Mouse (Mus musculus): ENCODE measurements around the gene Ephb1. TPM values are rescaled to one million over a fixed set of nuclear protein-coding genes. Genes with fewer than 3 reads are reported as not detected.
A peak's percentile ranks its signal among the peaks of the same experiment; 100 is the strongest.

Gene Ephb1
- total RNA-seq, 2 experiments from 2014 or later, result 23.4 to 26.7 TPM

- no peak overlapping the region for H3K4me3 ChIP-seq
- intact Hi-C loops (cut with DNase I), result no loop called here
- H3K27ac ChIP-seq, result no peak overlapping the region
- DNase-seq (ENCODE audit: extremely low spot score in 1 of 2, low spot score in 2 of 2), result no peak
- TF ChIP-seq CTCF (IDR thresholded peaks at IDR 0.05), result no peak
Measured at GRCm38 (mm10) chr9:102330266-102331060, 24.0 kb downstream of the Ephb1 start.

DNA sequence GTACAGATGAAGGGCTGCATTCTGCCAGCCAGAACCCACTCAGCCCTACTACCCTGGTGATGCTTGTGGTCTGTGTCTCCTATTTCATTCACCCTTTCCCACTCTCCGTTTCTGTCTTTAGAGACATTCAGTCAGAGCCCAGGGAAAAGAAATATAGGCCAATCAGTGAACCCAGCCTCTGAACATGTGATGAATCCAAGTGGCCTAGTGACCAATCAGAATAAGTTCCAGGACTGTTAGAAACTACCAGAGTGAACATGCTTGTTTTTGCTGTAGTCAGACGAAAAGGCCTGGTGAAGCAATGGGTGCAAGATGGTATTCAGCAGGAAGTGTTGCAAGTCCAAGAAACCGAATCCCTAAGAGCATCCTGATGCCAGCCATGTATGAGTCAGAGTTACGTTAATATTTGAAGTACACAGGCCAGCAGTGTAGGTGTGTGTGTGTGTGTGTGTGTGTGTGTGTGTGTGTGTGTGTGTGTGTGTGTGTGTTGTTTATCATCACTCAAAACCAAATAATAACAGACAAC, 26.8 kb downstream of the Ephb1 start:
- no peak for TF ChIP-seq CTCF (IDR thresholded peaks at IDR 0.05)
- DNase-seq (ENCODE audit: extremely low spot score in 1 of 2, low spot score in 2 of 2), result no peak
- no peak overlapping the region for H3K4me3 ChIP-seq
- H3K27ac ChIP-seq, result no peak overlapping the region
- intact Hi-C loops (cut with DNase I), result no loop called here

DNA sequence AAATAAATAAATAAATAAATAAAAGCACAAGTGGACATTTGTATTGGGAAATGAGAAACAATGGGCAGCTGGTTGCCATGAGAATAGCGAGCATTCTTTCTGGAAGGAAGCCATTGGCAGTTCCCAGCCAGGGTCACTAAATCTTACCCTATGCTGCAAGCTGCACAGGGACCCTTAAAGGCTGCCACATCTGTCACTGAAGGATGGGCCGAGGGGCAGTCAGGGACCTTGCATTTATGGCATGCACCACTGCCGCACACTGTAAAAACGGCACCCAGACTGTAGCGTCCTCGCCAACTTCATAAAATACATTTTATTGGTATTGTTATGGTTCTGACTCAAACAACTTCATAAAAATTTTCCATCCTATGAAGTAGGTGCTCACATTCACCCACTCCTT, 39.1 kb downstream of the Ephb1 start:
- no peak for TF ChIP-seq CTCF (IDR thresholded peaks at IDR 0.05)
- Histone ChIP-seq H3K27ac (no peak overlapping the region), H3K4me3 (no peak overlapping the region)
- intact Hi-C loops (cut with DNase I), result no loop called here
- DNase-seq (ENCODE audit: extremely low spot score in 1 of 2, low spot score in 2 of 2), result no peak

GRCm38 (mm10) chr9:102314795-102315194, 39.7 kb downstream of the Ephb1 start:
- DNase-seq (ENCODE audit: extremely low spot score in 1 of 2, low spot score in 2 of 2), result no peak

GRCm38 (mm10) chr9:102310431-102310830, 44.1 kb downstream of the Ephb1 start:
- H3K4me3 ChIP-seq, result no peak overlapping the region
- intact Hi-C loops (cut with DNase I), result no loop called here
- TF ChIP-seq CTCF (IDR thresholded peaks at IDR 0.05), result no peak
- no peak overlapping the region for H3K27ac ChIP-seq
- no peak for DNase-seq (ENCODE audit: extremely low spot score in 1 of 2, low spot score in 2 of 2)

More at GRCm38 (mm10) chr9:102314795-102315194, 39.7 kb downstream of the Ephb1 start:
- Histone ChIP-seq H3K27ac (no peak overlapping the region), H3K4me3 (no peak overlapping the region)
- intact Hi-C loops (cut with DNase I), result no loop called here
- no peak for TF ChIP-seq CTCF (IDR thresholded peaks at IDR 0.05)

- TF ChIP-seq CTCF (IDR thresholded peaks at IDR 0.05), result no peak
- intact Hi-C loops (cut with DNase I), result no loop called here
- no peak for DNase-seq (ENCODE audit: extremely low spot score in 1 of 2, low spot score in 2 of 2)
- Histone ChIP-seq H3K27ac (no peak overlapping the region), H3K4me3 (no peak overlapping the region)
Measured at GRCm38 (mm10) chr9:102309278-102309677, 45.2 kb downstream of the Ephb1 start.

- H3K27ac ChIP-seq, result peak overlapping the region; percentile 24; the same call in 1 of the 2 replicates
- DNase-seq (ENCODE audit: extremely low spot score in 1 of 2, low spot score in 2 of 2), result no peak
- intact Hi-C loops (cut with DNase I), result no loop called here
- TF ChIP-seq CTCF (IDR thresholded peaks at IDR 0.05), result no peak
- H3K4me3 ChIP-seq, result no peak overlapping the region
Measured at GRCm38 (mm10) chr9:102307656-102308055, 46.8 kb downstream of the Ephb1 start.

DNA sequence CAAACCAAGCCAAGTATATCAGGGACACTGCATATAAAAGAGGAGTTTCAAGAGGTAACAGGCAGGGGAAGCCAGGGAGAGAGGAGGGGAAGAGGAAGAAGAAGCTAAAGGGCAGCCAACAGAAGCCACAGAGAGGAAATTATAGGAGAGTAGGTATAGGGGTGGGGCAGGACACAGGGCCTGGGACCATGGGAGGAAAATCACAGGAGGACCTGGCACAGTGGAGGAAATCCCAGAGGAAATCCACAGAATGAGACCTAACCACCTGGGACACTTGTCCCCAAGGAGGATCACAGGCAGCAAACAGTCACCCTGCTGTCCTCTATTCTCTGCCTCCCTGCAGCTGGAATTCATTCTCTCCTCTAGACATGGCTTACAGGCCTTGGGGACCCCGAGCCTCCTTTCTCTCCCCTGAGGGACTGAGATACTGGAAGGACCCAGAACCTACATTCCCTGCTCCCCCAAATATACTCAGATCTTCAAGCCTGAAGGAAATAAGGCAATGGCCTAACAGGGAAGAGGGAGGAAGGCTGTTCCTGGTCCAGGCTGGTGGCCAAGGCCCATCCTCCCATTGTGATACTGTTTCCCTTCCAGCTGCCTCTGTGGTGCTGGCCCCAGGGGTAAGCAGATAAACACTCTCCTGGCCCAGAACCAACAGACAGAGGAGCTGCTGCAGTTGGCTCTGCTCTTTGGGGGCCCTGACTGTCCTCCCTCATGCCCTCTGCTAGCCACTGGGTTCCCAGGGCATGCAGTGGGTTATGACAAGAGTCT, 47.7 kb downstream of the Ephb1 start:
- TF ChIP-seq CTCF (IDR thresholded peaks at IDR 0.05), result no peak
- Histone ChIP-seq H3K4me3 (no peak overlapping the region), H3K27ac (peak overlapping the region; percentile 51; the same call in 1 of the 2 replicates)
- intact Hi-C loops (cut with DNase I), result no loop called here
- no peak for DNase-seq (ENCODE audit: extremely low spot score in 1 of 2, low spot score in 2 of 2)

DNA sequence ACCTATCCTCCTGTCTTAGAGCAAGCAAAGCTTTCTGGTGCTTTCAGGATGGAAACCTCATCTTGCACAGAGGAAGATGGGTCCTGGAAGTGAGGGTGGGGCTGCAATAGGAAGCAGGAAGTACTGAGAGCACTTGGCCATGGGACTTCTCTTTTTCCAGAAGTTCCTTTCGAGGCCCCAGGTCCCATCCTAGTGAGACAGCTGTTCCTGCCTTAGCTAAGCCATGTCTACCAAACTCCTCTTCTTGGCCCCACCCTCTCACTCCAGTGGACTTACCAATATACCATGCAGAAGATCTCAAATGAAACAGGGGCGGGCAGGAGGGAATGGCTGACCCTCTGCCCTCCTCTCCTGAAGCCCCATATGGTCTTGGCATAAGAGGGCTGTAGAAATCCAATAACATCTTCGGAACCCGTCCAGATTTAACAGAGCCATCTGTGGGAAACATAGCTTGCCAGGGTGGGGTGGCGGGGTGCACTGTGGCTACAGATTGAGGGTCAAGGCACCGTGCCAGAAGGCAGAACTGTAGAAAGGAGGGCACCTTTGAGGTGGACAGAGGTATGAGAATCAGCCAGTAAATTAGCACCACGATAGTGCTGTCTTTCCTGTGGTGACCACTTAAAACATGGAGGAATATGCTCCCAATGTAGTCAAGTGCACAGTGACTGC, 48.9 kb downstream of the Ephb1 start:
- intact Hi-C loops (cut with DNase I), result no loop called here
- DNase-seq (ENCODE audit: extremely low spot score in 1 of 2, low spot score in 2 of 2), result no peak
- H3K4me3 ChIP-seq, result no peak overlapping the region
- TF ChIP-seq CTCF (IDR thresholded peaks at IDR 0.05), result no peak
- H3K27ac ChIP-seq, result peak overlapping the region; percentile 20; the same call in 1 of the 2 replicates

GRCm38 (mm10) chr9:102304796-102305195, 49.7 kb downstream of the Ephb1 start:
- Histone ChIP-seq H3K4me3 (no peak overlapping the region), H3K27ac (0 out of 2 replicates have a peak overlapping the region, but pooled peaks have one; percentile 0)
- intact Hi-C loops (cut with DNase I), result no loop called here
- DNase-seq (ENCODE audit: extremely low spot score in 1 of 2, low spot score in 2 of 2), result no peak
- TF ChIP-seq CTCF (IDR thresholded peaks at IDR 0.05), result no peak

GRCm38 (mm10) chr9:102303882-102304281, 50.6 kb downstream of the Ephb1 start:
- TF ChIP-seq CTCF (IDR thresholded peaks at IDR 0.05), result no peak
- no peak for DNase-seq (ENCODE audit: extremely low spot score in 1 of 2, low spot score in 2 of 2)
- intact Hi-C loops (cut with DNase I), result no loop called here

More at GRCm38 (mm10) chr9:102303882-102304281, 50.6 kb downstream of the Ephb1 start:
- Histone ChIP-seq H3K4me3 (no peak overlapping the region), H3K27ac (peak overlapping the region; percentile 15; the same call in 1 of the 2 replicates)
